Mouse (Mus musculus) CH12.LX (cell line): ENCODE measurements around the gene Igflr1. TPM values are rescaled to one million over a fixed set of nuclear protein-coding genes. Genes with fewer than 3 reads are reported as not detected.

Experiments used
- DNase-seq: peaks from one replicate; pipeline ENCODE4 v3.0.0-alpha.2; 2013; ENCODE audit errors: extremely low read depth
- H3K27ac ChIP-seq: 2 replicates; pipeline ENCODE4 v1.5.1; 2012; ENCODE audit warnings: low read depth, mild to moderate bottlenecking, control low read depth, moderate library complexity; ENCODE audit not compliant: insufficient read depth
- H3K27me3 ChIP-seq: replicated peaks from 2 replicates; pipeline ENCODE3; 2012; ENCODE audit warnings: inconsistent platforms
- H3K36me3 ChIP-seq, 2 experiments: replicated peaks in 1 of 2; 2 replicates each; pipeline versions ENCODE3 to v1.6.1; 2012; ENCODE audit warnings: inconsistent platforms in 1 of 2, low read length in 1 of 2, mild to moderate bottlenecking in 1 of 2, mixed read lengths in 1 of 2, moderate library complexity in 1 of 2; ENCODE audit not compliant: control insufficient read depth in 1 of 2, insufficient read depth in 1 of 2
- H3K4me1 ChIP-seq, 2 experiments: 2 replicates each; pipeline ENCODE4 v1.6.1; 2012; ENCODE audit warnings: inconsistent platforms in 1 of 2, moderate library complexity in 1 of 2; ENCODE audit not compliant: insufficient read depth in 2 of 2, control insufficient read depth in 1 of 2
- H3K4me2 ChIP-seq: 2 replicates; pipeline ENCODE4 v1.6.1; 2012; ENCODE audit warnings: low read depth, mild to moderate bottlenecking, control low read depth; ENCODE audit not compliant: poor library complexity, insufficient read depth, severe bottlenecking
- H3K4me3 ChIP-seq, 3 experiments: fragments of 150-350 bp in 1 of 3; sonication (generic) in 1 of 3; replicated peaks in 1 of 3; 2 replicates each; pipeline versions ENCODE3 to v1.5.1; 2011 to 2012; ENCODE audit warnings: low read depth in 2 of 3, low read length in 2 of 3, mild to moderate bottlenecking in 2 of 3, moderate library complexity in 2 of 3, control low read depth in 1 of 3, improper control_type of control experiment in 1 of 3, inconsistent platforms in 1 of 3, mixed read lengths in 1 of 3; ENCODE audit not compliant: poor library complexity in 1 of 3
- H3K79me2 ChIP-seq: replicated peaks from 2 replicates; pipeline ENCODE4 v1.6.1; 2012; ENCODE audit warnings: mild to moderate bottlenecking, moderate library complexity; ENCODE audit not compliant: control insufficient read depth, poor library complexity, insufficient read depth, severe bottlenecking; ENCODE audit errors: extremely low read depth
- H3K9ac ChIP-seq: 2 replicates; pipeline ENCODE4 v1.6.1; 2012; ENCODE audit warnings: low read depth, mild to moderate bottlenecking, control low read depth, moderate library complexity; ENCODE audit not compliant: insufficient read depth
- H3K9me3 ChIP-seq: replicated peaks from 2 replicates; pipeline ENCODE3; 2012; ENCODE audit warnings: low read length, inconsistent platforms, mixed read lengths
- BHLHE40 ChIP-seq: IDR thresholded peaks from 2 replicates; pipeline ENCODE4 v1.6.1; 2011; ENCODE audit warnings: mild to moderate bottlenecking, low read depth, low read length, improper control_type of control experiment
- CHD1 ChIP-seq: IDR thresholded peaks from 2 replicates; pipeline ENCODE4 v1.6.1; 2012; ENCODE audit warnings: low read depth, low read length, improper control_type of control experiment, inconsistent platforms
- CHD2 ChIP-seq: IDR thresholded peaks from 2 replicates; pipeline ENCODE4 v1.6.1; 2011; ENCODE audit warnings: low read length, improper control_type of control experiment
- CTCF ChIP-seq, 2 experiments: IDR thresholded peaks in 1 of 2; conservative IDR thresholded peaks in 1 of 2; 2 replicates each; pipeline ENCODE4 v1.5.1; 2011 to 2012; ENCODE audit warnings: low read depth in 2 of 2, low read length in 2 of 2, improper control_type of control experiment in 1 of 2, inconsistent platforms in 1 of 2, mild to moderate bottlenecking in 1 of 2, moderate library complexity in 1 of 2
- E2F4 ChIP-seq: IDR thresholded peaks from 2 replicates; pipeline ENCODE4 v1.6.1; 2011; ENCODE audit warnings: low read depth, low read length, improper control_type of control experiment; ENCODE audit not compliant: insufficient replicate concordance
- ELF1 ChIP-seq: IDR thresholded peaks from 2 replicates; pipeline ENCODE4 v1.6.1; 2014; ENCODE audit warnings: low read depth, mild to moderate bottlenecking, inconsistent platforms, low read length, improper control_type of control experiment
- EP300 ChIP-seq: IDR thresholded peaks from 2 replicates; pipeline ENCODE4 v1.6.1; 2011; ENCODE audit warnings: low read length, improper control_type of control experiment
- ETS1 ChIP-seq: conservative IDR thresholded peaks from 2 replicates; pipeline ENCODE4 v1.6.1; 2012; ENCODE audit warnings: low read depth, mild to moderate bottlenecking, inconsistent platforms, low read length, improper control_type of control experiment, moderate library complexity
- HCFC1 ChIP-seq: IDR thresholded peaks from 2 replicates; pipeline ENCODE4 v1.6.1; 2012; ENCODE audit warnings: low read depth, mild to moderate bottlenecking, inconsistent platforms, low read length, improper control_type of control experiment
- IRF4 ChIP-seq: IDR thresholded peaks from 2 replicates; pipeline ENCODE4 v1.6.1; 2014; ENCODE audit warnings: low read depth, mild to moderate bottlenecking, inconsistent platforms, low read length, improper control_type of control experiment
- JUN ChIP-seq: IDR thresholded peaks from 2 replicates; pipeline ENCODE4 v1.6.1; 2011; ENCODE audit warnings: low read depth, mild to moderate bottlenecking, low read length, improper control_type of control experiment, moderate library complexity; ENCODE audit not compliant: insufficient read depth
- JUND ChIP-seq: conservative IDR thresholded peaks from 2 replicates; pipeline ENCODE4 v1.6.1; 2011; ENCODE audit warnings: low read depth, low read length, improper control_type of control experiment
- KAT2A ChIP-seq: IDR thresholded peaks from 2 replicates; pipeline ENCODE4 v1.6.1; 2012; ENCODE audit warnings: low read length, improper control_type of control experiment, inconsistent platforms; ENCODE audit not compliant: insufficient replicate concordance
- MAFK ChIP-seq: IDR thresholded peaks from 2 replicates; pipeline ENCODE4 v1.6.1; 2011; ENCODE audit warnings: low read length, improper control_type of control experiment; ENCODE audit not compliant: insufficient replicate concordance
- MAZ ChIP-seq: IDR thresholded peaks from 2 replicates; pipeline ENCODE4 v1.6.1; 2012; ENCODE audit warnings: low read depth, mild to moderate bottlenecking, inconsistent platforms, low read length, improper control_type of control experiment, moderate library complexity
- MEF2A ChIP-seq: IDR thresholded peaks from 2 replicates; pipeline ENCODE4 v1.6.1; 2014; ENCODE audit warnings: low read depth, mild to moderate bottlenecking, inconsistent platforms, low read length, improper control_type of control experiment, borderline replicate concordance
- MXI1 ChIP-seq: IDR thresholded peaks from 2 replicates; pipeline ENCODE4 v1.6.1; 2011; ENCODE audit warnings: mild to moderate bottlenecking, low read depth, low read length, improper control_type of control experiment
- MYC ChIP-seq: IDR thresholded peaks from 2 replicates; pipeline ENCODE4 v1.6.1; 2011; ENCODE audit warnings: low read depth, mild to moderate bottlenecking, improper control_type of control experiment, low read length
- NRF1 ChIP-seq: IDR thresholded peaks from 2 replicates; pipeline ENCODE4 v1.6.1; 2014; ENCODE audit warnings: low read depth, mild to moderate bottlenecking, inconsistent platforms, low read length, improper control_type of control experiment, moderate library complexity
- PAX5 ChIP-seq: IDR thresholded peaks from 2 replicates; pipeline ENCODE4 v1.6.1; 2012; ENCODE audit warnings: low read length, inconsistent platforms, mixed read lengths
- POLR2A ChIP-seq: IDR thresholded peaks from 2 replicates; pipeline ENCODE4 v1.6.1; 2011; ENCODE audit warnings: low read depth, mild to moderate bottlenecking, improper control_type of control experiment, low read length
- POLR2AphosphoS2 ChIP-seq: IDR thresholded peaks from 2 replicates; pipeline ENCODE4 v1.6.1; 2011; ENCODE audit warnings: low read depth, low read length, improper control_type of control experiment
- RAD21 ChIP-seq: IDR thresholded peaks from 2 replicates; pipeline ENCODE4 v1.6.1; 2011; ENCODE audit warnings: low read depth, mild to moderate bottlenecking, low read length, improper control_type of control experiment, moderate library complexity
- RCOR1 ChIP-seq: conservative IDR thresholded peaks from 2 replicates; pipeline ENCODE4 v1.6.1; 2012; ENCODE audit warnings: low read depth, mild to moderate bottlenecking, inconsistent platforms, low read length, improper control_type of control experiment
- SIN3A ChIP-seq: IDR thresholded peaks from 2 replicates; pipeline ENCODE4 v1.6.1; 2012; ENCODE audit warnings: low read length, improper control_type of control experiment, inconsistent platforms
- SMC3 ChIP-seq: IDR thresholded peaks from 2 replicates; pipeline ENCODE4 v1.6.1; 2011; ENCODE audit warnings: low read depth, low read length, improper control_type of control experiment
- TBP ChIP-seq: conservative IDR thresholded peaks from 2 replicates; pipeline ENCODE4 v1.6.1; 2011; ENCODE audit warnings: low read depth, low read length, improper control_type of control experiment
- TCF12 ChIP-seq: IDR thresholded peaks from 2 replicates; pipeline ENCODE4 v1.6.1; 2014; ENCODE audit warnings: low read depth, mild to moderate bottlenecking, inconsistent platforms, low read length, improper control_type of control experiment
- UBTF ChIP-seq: IDR thresholded peaks from 2 replicates; pipeline ENCODE4 v1.6.1; 2012; ENCODE audit warnings: low read depth, mild to moderate bottlenecking, inconsistent platforms, low read length, improper control_type of control experiment, moderate library complexity
- USF1 ChIP-seq: IDR thresholded peaks from 2 replicates; pipeline ENCODE4 v1.6.1; 2014; ENCODE audit warnings: low read depth, mild to moderate bottlenecking, inconsistent platforms, low read length, improper control_type of control experiment
- ZKSCAN1 ChIP-seq: IDR thresholded peaks from 2 replicates; pipeline ENCODE4 v1.6.1; 2012; ENCODE audit warnings: low read depth, inconsistent platforms, low read length, improper control_type of control experiment, borderline replicate concordance
- ZMIZ1 ChIP-seq: IDR thresholded peaks from 2 replicates; pipeline ENCODE4 v1.6.1; 2012; ENCODE audit warnings: low read depth, mild to moderate bottlenecking, inconsistent platforms, low read length, improper control_type of control experiment
- ZNF384 ChIP-seq: IDR thresholded peaks from 2 replicates; pipeline ENCODE4 v1.6.1; 2012; ENCODE audit warnings: low read depth, low read length, improper control_type of control experiment, inconsistent platforms
- dilution Hi-C: fragments of 300-500 bp; cut with MboI; formaldehyde crosslinking; loops from 2 replicates; pipeline ENCODE4 v1.14.3; 2020; ENCODE audit warnings: low sequenced_read_pairs; ENCODE audit not compliant: extremely low pct_unique_long_range_greater_than_20kb, extremely low pct_ligation_motif_present
- in situ Hi-C: fragments of 300-500 bp; cut with MboI; formaldehyde crosslinking; loops from 3 replicates; pipeline ENCODE4 v1.14.3; 2019; ENCODE audit warnings: low sequenced_read_pairs, low pct_ligation_motif_present, low pct_unique_long_range_greater_than_20kb, mixed read lengths
- polyA plus RNA-seq: library from polyadenylated mRNA; unstranded; fragments of >175 nt; gene quantifications from 2 replicates; pipeline ENCODE4 v1.2.1, GENCODE M21; 2012; ENCODE audit warnings: low read depth; ENCODE audit not compliant: insufficient read length
- total RNA-seq, 2 experiments: library from RNA; depleted of rRNA; stranded (reverse); fragments of 300-350 nt in 1 of 2; fragments of >200 nt in 1 of 2; gene quantifications; 2 replicates each; pipeline ENCODE4 v1.2.3; 2012 to 2014

The Igflr1 gene
- total and polyA plus RNA-seq, 3 experiments = 1.3 TPM; not detected in 2

GRCm38 (mm10) chr7:30589435-30590301 is 24.4 kb downstream of the Igflr1 start (continued):
- TF ChIP-seq BHLHE40 (peak; percentile 30; the same call in 1 of the 2 replicates), ZNF384 (no peak), CHD2 (no peak), ZKSCAN1 (no peak), E2F4 (no peak), SMC3 (peak; percentile 86), RCOR1 (no peak), POLR2AphosphoS2 (no peak), TBP (no peak), RAD21 (peak; percentile 87), EP300 (no peak)
- TF ChIP-seq, all 38 proteins: peak for 16

GRCm38 (mm10) chr7:30590927-30591604 is 25.8 kb downstream of the Igflr1 start:
- dilution Hi-C loops = no loop called here

More at GRCm38 (mm10) chr7:30590927-30591604, 25.8 kb downstream of the Igflr1 start:
- no peaks in the 10 kb centered on the region for H3K27me3 ChIP-seq
- TF ChIP-seq MEF2A (no peak), E2F4 (no peak), ZKSCAN1 (no peak), USF1 (no peak), POLR2A (0 out of 2 replicates have a peak, but pooled peaks have one; percentile 17), IRF4 (no peak), MAZ (0 out of 2 replicates have a peak, but pooled peaks have one; percentile 11), MXI1 (no peak), HCFC1 (no peak), MAFK (no peak), BHLHE40 (no peak), JUN (no peak), CHD1 (peak; percentile 63; the same call in 1 of the 2 replicates), UBTF (no peak), RCOR1 (no peak), ZMIZ1 (peak; percentile 53; the same call in 1 of the 2 replicates), ELF1 (no peak), SIN3A (0 out of 2 replicates have a peak, but pooled peaks have one; percentile 33), ETS1 (no peak), KAT2A (no peak), POLR2AphosphoS2 (no peak), MYC (no peak), EP300 (no peak), PAX5 (no peak), TCF12 (no peak), RAD21 (no peak), JUND (no peak), CHD2 (no peak), CTCF (conservative IDR thresholded peaks at IDR 0.05 in 1 of 2, IDR thresholded peaks at IDR 0.05 in 1 of 2; ENCODE audit: low read depth in 2 of 2, low read length in 2 of 2) (no peak), NRF1 (no peak)
- H3K79me2 ChIP-seq = peaks cover 56% of the 10 kb centered on the region
- H3K4me2 ChIP-seq = peak overlapping the region; percentile 93
- H3K36me3 ChIP-seq = peaks cover 9 to 26% of the 10 kb centered on the region in 2 experiments
- peak overlapping the region; percentile 84 to 93 (median 89) for H3K4me3 ChIP-seq
- no peak for DNase-seq
- in situ Hi-C loops = no loop called here
- H3K4me1 ChIP-seq = peaks cover 19 to 48% of the 10 kb centered on the region in 2 experiments
- no peaks in the 10 kb centered on the region for H3K9me3 ChIP-seq
- peak overlapping the region; percentile 74 for H3K9ac ChIP-seq
- peak overlapping the region; percentile 100 for H3K27ac ChIP-seq
